Mouse (Mus musculus) limb, embryonic 14.5 days (tissue): ENCODE data around the gene Ppm1m. TPM values are rescaled to one million over a fixed set of nuclear protein-coding genes. Genes with fewer than 3 reads are reported as not detected.
A peak's percentile ranks its signal among the peaks of the same experiment; 100 is the strongest.

Experiments
- ATAC-seq: fragments of 200-750 bp; cut with Nextera tagmentation; 2 replicates; pipeline ENCODE4 v1.8.0; 2017; ENCODE audit warnings: low read depth, moderate number of reproducible peaks, moderate TSS enrichment; ENCODE audit not compliant: low FRiP score
- DNase-seq: peaks from one replicate; pipeline ENCODE4 v3.0.0-alpha.2; 2015; ENCODE audit warnings: low spot score
- H3K27ac ChIP-seq: fragments of 300-500 bp; sonication (generic); replicated peaks from 2 replicates; pipeline ENCODE4 v1.5.1; 2014; ENCODE audit warnings: low read depth, mild to moderate bottlenecking, low read length, moderate library complexity, mixed read lengths
- H3K27me3 ChIP-seq: fragments of 300-500 bp; sonication (generic); 2 replicates; pipeline ENCODE4 v1.6.1; 2014; ENCODE audit warnings: low read length, mixed read lengths; ENCODE audit not compliant: control insufficient read depth, insufficient read depth
- H3K36me3 ChIP-seq: fragments of 300-500 bp; sonication (generic); 2 replicates; pipeline ENCODE4 v1.6.1; 2014; ENCODE audit warnings: mild to moderate bottlenecking, low read length, moderate library complexity, mixed read lengths; ENCODE audit not compliant: control insufficient read depth, insufficient read depth
- H3K4me1 ChIP-seq: fragments of 300-500 bp; sonication (generic); 2 replicates; pipeline ENCODE4 v1.6.1; 2014; ENCODE audit warnings: antibody characterized with exemption, low read length, mixed read lengths; ENCODE audit not compliant: control insufficient read depth, insufficient read depth
- H3K4me2 ChIP-seq: fragments of 300-500 bp; sonication (generic); replicated peaks from 2 replicates; pipeline ENCODE4 v1.6.1; 2014; ENCODE audit warnings: low read depth, mild to moderate bottlenecking, low read length, moderate library complexity; ENCODE audit not compliant: severe bottlenecking
- H3K4me3 ChIP-seq: fragments of 300-500 bp; sonication (generic); replicated peaks from 2 replicates; pipeline ENCODE4 v1.5.1; 2014; ENCODE audit warnings: low read length
- H3K9ac ChIP-seq: fragments of 300-500 bp; sonication (generic); 2 replicates; pipeline ENCODE4 v1.6.1; 2014; ENCODE audit warnings: mild to moderate bottlenecking, low read depth, low read length, moderate library complexity; ENCODE audit not compliant: severe bottlenecking
- H3K9me3 ChIP-seq: fragments of 300-500 bp; sonication (generic); 2 replicates; pipeline ENCODE4 v1.6.1; 2016; ENCODE audit warnings: low read length; ENCODE audit not compliant: control insufficient read depth
- POLR2A ChIP-seq: fragments of 200-500 bp; IDR thresholded peaks from 2 replicates; pipeline ENCODE4 v1.8.0; 2012; ENCODE audit warnings: inconsistent platforms, mild to moderate bottlenecking, moderate library complexity, borderline replicate concordance; ENCODE audit not compliant: insufficient read depth, insufficient read length; ENCODE audit errors: extremely low read depth
- WGBS: fragments of 180-500 bp; shearing (Covaris S2); extraction: QIAGEN DNeasy Blood & Tissue Kit; methylation state at CpG from one replicate; pipeline ENCODE4 v1.1.7; 2014; 5-methylcytosine and 5-hydroxymethylcytosine counted together
- polyA plus RNA-seq, 2 experiments: library from polyadenylated mRNA; depleted of rRNA in 1 of 2; stranded (reverse) in 1 of 2; unstranded in 1 of 2; fragments of >200 nt; fragmentation: Nextera tagmentation in 1 of 2; extraction: Ambion mirVana in 1 of 2; gene quantifications; 2 replicates each; pipeline versions ENCODE4 v1.2.1 to v1.2.3; 2012 to 2014

Ppm1m gene
- polyA plus RNA-seq, 2 experiments: 39.2 to 87.0 TPM

GRCm38 (mm10) chr9:106156921-106157622, 42.5 kb downstream of the Ppm1m start:
- ATAC-seq: no peak

GRCm38 (mm10) chr9:106156419-106156818, 43.1 kb downstream of the Ppm1m start:
- no peaks in the 10 kb centered on the region for H3K27me3 ChIP-seq
- no peaks in the 10 kb centered on the region for H3K36me3 ChIP-seq
- TF ChIP-seq POLR2A: no peak
- H3K9me3 ChIP-seq: no peaks in the 10 kb centered on the region
- no peak overlapping the region for H3K4me3 ChIP-seq
- H3K4me1 ChIP-seq: no peaks in the 10 kb centered on the region
- ATAC-seq: no peak
- 64% methylated on average over 5 of the region's 5 CpGs for WGBS
- DNase-seq: peak; percentile 21
- no peak overlapping the region for H3K4me2 ChIP-seq
- no peak overlapping the region for H3K27ac ChIP-seq
- no peak overlapping the region for H3K9ac ChIP-seq

More at GRCm38 (mm10) chr9:106156921-106157622, 42.5 kb downstream of the Ppm1m start:
- Histone ChIP-seq H3K4me2 (no peak overlapping the region), H3K9ac (no peak overlapping the region), H3K4me1 (no peaks in the 10 kb centered on the region), H3K9me3 (no peaks in the 10 kb centered on the region), H3K27me3 (no peaks in the 10 kb centered on the region), H3K4me3 (no peak overlapping the region), H3K36me3 (no peaks in the 10 kb centered on the region), H3K27ac (no peak overlapping the region)
- 82% methylated on average over 20 of the region's 21 CpGs for WGBS
- no peak for TF ChIP-seq POLR2A
- DNase-seq: no peak

GRCm38 (mm10) chr9:106154106-106154505, 45.4 kb downstream of the Ppm1m start:
- TF ChIP-seq POLR2A: no peak
- 89% methylated on average over 9 of the region's 9 CpGs for WGBS

GRCm38 (mm10) chr9:106149399-106149754, 50.2 kb downstream of the Ppm1m start:
- peaks cover 39% of the 10 kb centered on the region for H3K27me3 ChIP-seq
- no peaks in the 10 kb centered on the region for H3K36me3 ChIP-seq
- no peak for TF ChIP-seq POLR2A
- peak overlapping the region; percentile 56 for H3K9ac ChIP-seq
- WGBS: 22% methylated on average over 10 of the region's 10 CpGs
- no peaks in the 10 kb centered on the region for H3K9me3 ChIP-seq
- no peak overlapping the region for H3K27ac ChIP-seq
- peak overlapping the region; percentile 40 for H3K4me3 ChIP-seq
- peaks cover 5% of the 10 kb centered on the region; the same call in 1 of the 2 replicates for H3K4me1 ChIP-seq
- DNase-seq (no peak), ATAC-seq (no peak)
- H3K4me2 ChIP-seq: peak overlapping the region; percentile 70

More at GRCm38 (mm10) chr9:106154106-106154505, 45.4 kb downstream of the Ppm1m start:
- Histone ChIP-seq H3K36me3 (no peaks in the 10 kb centered on the region), H3K9me3 (no peaks in the 10 kb centered on the region), H3K27ac (no peak overlapping the region), H3K27me3 (peaks cover 17% of the 10 kb centered on the region; the same call in 1 of the 2 replicates), H3K4me3 (no peak overlapping the region), H3K4me1 (peaks cover under 1% of the 10 kb centered on the region; the same call in 1 of the 2 replicates), H3K4me2 (no peak overlapping the region), H3K9ac (no peak overlapping the region)
- ATAC-seq (no peak), DNase-seq (no peak)

- Histone ChIP-seq H3K36me3 (no peaks in the 10 kb centered on the region), H3K9ac (peak overlapping the region; percentile 56), H3K4me1 (peaks cover 5% of the 10 kb centered on the region; the same call in 1 of the 2 replicates), H3K4me3 (peak overlapping the region; percentile 40), H3K4me2 (peak overlapping the region; percentile 70), H3K27me3 (peaks cover 39% of the 10 kb centered on the region), H3K9me3 (no peaks in the 10 kb centered on the region), H3K27ac (no peak overlapping the region)
- WGBS: 3% methylated on average over 35 of the region's 36 CpGs
- DNase-seq: no peak
- peak; percentile 53; the same call in 1 of the 2 replicates for ATAC-seq
- no peak for TF ChIP-seq POLR2A
These were observed 50.8 kb downstream of the Ppm1m start for GRCm38 (mm10) chr9:106148541-106149398.
